Mouse (Mus musculus): ENCODE results near the gene Fv1.

Fv1 gene

DNA sequence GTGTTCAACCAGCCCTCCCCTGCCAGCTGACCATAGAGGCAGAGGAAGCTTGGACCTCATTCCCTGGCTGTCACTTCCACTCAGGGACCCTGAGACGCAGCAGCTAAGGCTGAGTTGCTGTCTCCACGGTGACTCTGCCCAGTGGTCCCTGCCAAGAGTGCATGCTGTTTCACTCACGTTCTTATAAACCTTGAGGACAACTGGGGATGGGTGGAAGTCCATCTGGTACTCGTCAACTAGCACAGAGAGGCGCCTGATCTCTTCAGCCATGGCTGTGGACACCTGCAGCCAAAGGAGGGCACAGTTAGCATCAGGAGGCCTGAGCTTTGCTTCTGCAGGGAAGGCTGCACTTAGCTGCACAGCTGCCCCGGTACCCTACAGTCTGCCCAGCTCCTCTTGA, 14.3 kb downstream of the Fv1 start:
- in situ Hi-C loops (cut with MboI, MseI), result no loop called here

DNA sequence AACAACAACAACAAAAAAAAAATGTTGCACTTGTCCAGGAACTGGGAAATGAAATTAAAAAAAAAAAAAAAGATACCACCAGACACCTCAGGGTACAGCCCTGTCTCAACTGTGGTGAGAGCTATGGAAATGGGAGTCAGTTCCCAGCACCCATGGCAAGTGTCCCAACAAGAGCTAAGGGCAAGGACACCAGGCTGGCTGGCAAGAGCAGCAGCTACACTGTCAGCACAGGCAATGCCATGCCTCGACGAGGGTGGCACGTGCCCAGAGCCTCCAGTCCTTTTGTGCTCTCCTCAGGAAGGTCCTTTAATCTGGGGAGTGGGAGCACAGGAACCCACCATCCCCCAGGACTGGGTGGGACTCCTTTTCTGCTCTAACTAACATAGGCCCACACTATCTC, 15.4 kb downstream of the Fv1 start:
- in situ Hi-C loops (cut with MboI, MseI), result no loop called here

- in situ Hi-C loops (cut with MboI, MseI), result no loop called here
Observed at GRCm38 (mm10) chr4:147886158-147886557, 17.4 kb downstream of the Fv1 start.

DNA sequence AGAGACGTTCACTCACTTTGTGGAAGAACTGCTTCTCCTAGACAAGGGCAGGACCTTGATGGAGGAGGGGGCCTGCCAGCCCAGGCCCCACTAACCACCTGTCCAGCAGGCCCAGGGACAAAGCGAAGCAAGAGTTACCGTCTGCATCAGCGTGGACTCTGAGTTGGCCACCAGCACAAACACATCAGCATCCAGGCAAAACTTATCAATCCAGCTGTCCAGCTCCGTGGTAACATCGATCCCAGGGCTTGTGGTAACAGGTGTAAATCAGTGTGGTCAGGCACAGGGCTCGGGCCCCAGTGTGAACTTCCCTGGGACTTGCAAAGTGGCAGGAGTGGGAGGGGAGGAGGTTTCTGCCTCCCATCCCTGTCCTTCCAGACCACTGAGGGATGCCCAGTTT, 18.5 kb downstream of the Fv1 start:
- in situ Hi-C loops (cut with MboI, MseI), result no loop called here

DNA sequence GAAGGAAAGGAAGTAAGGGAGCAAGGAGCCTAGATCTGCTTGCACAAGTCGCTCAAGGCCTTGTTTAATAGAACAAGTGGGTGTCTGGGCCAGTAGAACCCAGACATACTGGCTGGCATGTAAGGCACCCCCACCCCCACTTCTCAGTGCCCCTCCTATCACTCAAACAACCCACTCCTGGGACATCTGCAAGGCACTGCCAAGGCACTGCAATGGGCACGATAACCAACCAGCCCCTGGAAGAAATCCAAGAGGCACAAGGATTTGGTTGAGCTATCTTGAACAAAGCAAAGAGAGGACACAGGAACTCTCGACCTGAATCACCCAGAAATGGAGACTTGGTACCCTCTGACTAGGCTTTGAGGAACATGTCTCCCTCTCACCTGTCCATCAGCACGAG, 19.5 kb downstream of the Fv1 start:
- in situ Hi-C loops (cut with MboI, MseI), result no loop called here

- in situ Hi-C loops (cut with MboI, MseI), result no loop called here
Observed at GRCm38 (mm10) chr4:147890341-147890740, 21.6 kb downstream of the Fv1 start.

DNA sequence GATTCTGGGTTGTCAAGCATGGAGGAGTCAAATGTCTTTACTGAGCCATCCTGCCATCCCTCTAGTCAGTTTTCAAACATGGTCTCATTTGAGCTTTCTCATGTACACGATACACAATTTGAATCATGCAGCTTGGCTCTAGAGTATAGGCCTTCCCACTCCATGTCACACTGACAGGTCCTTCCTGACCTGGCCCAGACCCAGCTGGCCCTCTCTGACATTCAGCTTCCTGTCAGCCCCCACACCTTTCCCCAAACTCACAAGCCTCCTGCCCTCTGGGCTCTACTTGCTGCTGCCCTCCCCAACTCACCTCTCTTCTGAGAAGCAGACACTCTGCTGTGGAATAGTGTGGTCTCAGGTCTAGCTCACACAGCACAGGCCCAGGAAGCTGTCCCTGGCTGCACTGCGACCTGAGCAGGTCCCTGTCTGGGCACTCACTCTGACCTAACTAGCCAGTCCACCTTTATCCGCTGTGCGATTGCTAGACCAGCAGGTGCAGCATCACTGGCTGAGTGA, 27.1 kb downstream of the Fv1 start:
- in situ Hi-C loops (cut with MboI, MseI), result no loop called here

DNA sequence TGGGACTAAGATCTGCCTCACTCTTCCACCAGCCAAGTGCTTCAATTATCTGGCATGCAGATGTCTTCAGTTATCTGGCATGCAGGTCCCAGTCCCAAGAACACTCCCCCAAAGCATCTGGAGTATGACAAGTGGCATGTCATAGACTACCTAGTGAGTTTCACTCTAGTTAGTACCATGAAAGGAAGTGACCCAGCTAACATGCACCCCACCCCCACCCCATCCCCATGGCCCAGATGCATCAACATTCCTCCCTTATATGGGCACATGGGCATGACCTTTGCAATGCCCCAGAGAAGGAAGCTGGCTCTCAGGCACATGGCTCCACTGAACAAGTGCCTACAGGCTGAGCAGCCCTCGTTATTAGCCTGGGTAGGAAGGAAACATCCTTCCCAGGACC, 27.6 kb downstream of the Fv1 start:
- in situ Hi-C loops (cut with MboI, MseI), result no loop called here

DNA sequence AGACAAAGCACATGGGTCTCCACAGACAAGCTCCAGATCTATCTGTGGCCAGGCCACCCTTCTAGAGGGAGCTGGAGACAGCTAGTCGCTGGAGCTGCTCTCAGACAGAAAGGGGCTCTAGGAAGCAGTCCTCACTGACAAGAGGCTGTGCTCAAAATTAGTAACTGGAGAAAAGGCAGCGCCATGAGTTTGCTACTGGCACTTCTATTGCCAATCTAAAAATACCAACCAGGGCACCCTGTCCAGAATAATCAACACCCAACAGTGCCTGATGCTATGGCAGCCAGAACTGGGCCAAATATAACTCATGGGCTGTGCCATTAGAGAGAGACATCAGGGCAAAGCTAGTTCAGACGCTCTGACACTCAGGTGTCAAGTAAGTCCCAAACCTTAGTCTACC, 28.6 kb downstream of the Fv1 start:
- in situ Hi-C loops (cut with MboI, MseI), result no loop called here

- in situ Hi-C loops (cut with MboI, MseI), result no loop called here
Observed at GRCm38 (mm10) chr4:147900452-147900851, 31.7 kb downstream of the Fv1 start.

DNA sequence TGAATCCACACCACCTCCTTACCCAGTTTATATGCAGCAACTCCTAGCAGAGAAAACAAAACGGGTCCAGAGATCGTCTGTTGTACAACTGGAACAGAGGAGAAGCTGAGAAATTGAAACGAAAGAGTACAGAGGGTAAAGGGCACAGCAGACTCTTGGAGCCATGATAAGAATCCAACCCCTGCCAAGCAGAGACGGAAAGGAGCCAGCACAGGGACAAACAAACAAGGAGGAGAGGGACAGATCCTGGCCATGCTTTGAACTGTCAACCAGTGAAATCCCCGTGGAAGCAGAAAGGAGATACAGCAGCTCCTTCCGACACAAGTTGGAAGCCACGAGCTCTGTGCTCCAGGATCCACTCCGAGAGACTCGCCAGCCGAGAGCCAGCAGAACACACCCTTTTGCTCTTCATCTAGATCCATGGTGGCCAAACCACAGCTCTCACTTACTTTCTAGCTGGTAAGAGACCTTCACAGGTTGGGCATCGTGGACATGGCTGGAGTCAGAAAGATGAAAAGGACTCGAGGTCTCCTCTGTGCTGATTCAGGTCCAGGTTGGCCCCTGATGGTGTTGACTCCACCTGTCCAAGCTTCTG, 34.2 kb downstream of the Fv1 start:
- in situ Hi-C loops (cut with MboI, MseI), result no loop called here

DNA sequence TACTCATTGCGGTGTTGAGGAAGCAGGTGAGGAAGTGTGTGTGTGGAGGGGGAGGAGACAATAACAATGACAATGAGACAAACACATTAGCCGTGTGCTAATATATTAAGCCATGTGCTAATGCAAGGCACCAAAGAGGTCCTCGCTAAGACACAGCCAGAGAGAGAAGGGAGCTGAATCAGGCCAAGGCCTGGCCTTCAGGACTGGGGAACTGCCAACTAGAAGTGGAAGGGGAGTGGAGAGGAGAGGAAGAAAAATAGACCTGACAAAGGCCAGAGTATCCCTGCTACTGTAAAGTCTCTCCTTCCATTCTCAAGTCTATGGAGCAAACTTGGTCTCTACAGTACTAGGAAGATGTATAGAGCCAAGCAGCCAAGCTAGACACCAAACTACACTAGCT, 34.8 kb downstream of the Fv1 start:
- in situ Hi-C loops (cut with MboI, MseI), result no loop called here

DNA sequence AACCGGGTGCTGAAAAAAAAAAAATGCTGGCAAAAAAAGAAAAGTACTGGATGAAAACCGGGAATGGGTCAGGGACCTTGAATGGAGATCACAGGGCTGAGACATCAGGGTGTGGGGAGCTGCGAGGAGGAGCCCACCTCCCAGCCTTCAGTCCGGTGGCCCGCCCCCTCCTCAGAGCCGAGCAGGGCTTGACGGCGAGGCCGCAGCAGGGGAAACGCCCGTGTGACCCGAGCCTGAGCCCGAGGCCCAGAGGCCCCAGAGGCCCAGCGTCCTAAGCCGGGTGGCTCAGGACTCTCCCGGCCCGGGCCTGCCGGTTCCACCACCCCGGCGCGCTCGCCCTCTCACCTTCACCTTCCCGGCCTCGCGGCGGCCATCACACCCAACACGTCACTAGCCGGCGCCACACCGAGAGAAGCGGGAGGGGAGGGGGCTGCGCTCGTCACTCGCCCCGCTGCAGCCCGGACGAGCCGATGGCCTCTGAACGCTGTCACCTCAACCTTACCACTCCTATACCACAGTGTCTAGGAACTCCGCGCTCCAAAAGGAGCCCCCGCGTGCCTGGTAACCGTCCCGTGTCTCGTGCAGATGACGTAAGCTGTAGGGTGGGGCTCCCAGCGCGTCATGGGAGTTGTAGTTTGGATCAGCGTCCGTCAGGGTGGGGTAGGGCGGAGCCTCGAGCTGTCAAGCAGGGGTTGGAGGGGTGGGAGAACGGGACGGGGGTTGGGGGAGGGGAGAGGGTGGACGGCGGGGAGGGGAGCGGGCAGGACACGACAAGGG, 35.7 kb downstream of the Fv1 start, which contains the start of gene Mfn2:
TSS of gene Mfn2 (minus strand) at position 392 of the 777 bp plus-strand sequence.
- in situ Hi-C loops (cut with MboI, MseI), result no loop called here

GRCm38 (mm10) chr4:147905090-147905659, 36.4 kb downstream of the Fv1 start:
- in situ Hi-C loops (cut with MboI, MseI), result no loop called here

- in situ Hi-C loops (cut with MboI, MseI), result no loop called here
Observed at GRCm38 (mm10) chr4:147906230-147906629, 37.5 kb downstream of the Fv1 start.

- in situ Hi-C loops (cut with MboI, MseI), result no loop called here
Observed at GRCm38 (mm10) chr4:147909486-147909885, 40.7 kb downstream of the Fv1 start.

DNA sequence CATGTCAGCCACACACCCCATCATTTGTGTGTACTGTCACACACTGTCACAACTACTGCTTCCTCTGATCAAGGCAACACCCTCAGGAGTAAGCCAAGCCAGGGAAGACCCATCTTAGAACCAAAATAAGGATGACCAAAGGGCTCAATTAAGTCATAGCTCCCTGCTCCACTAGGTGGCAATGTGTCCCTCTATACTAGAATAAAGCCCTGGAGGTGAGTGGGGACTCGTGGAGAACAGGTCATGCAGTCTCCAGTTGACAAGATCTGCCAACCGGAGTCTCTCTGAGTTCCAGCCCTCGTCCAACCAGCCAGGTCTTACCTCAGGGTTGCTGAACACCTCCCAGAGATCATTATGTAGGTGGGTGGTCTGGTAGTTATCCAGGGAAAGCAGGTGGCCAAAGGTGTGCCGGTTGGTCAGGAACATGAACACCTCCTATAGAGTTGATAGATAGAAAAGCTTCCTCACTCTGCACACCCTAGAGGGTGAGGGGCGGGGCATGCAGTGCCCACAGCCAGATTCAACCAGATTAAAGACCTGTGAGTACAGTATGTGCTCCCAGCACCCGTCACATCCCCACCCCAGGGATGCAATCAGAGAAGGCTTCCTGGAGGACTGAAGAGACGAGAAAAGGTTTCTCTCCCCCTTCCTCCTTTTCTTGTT, 49.8 kb downstream of the Fv1 start:
- in situ Hi-C loops (cut with MboI, MseI), result no loop called here
